Mouse (Mus musculus) frontal cortex, postnatal 14 days (tissue): ENCODE data around the gene Ankrd44.

Experiments used
- DNase-seq, 2 experiments: peaks; one replicate each; pipeline ENCODE4 v3.0.0; 2022; ENCODE audit warnings: low spot score in 2 of 2

Ankrd44 gene

GRCm38 (mm10) chr1:54707888-54708565, 218.2 kb downstream of the Ankrd44 start:
- no peak for DNase-seq

- no peak for DNase-seq
Observed at GRCm38 (mm10) chr1:54707036-54707887, 218.9 kb downstream of the Ankrd44 start.

- no peak for DNase-seq
Observed at GRCm38 (mm10) chr1:54706621-54707020, 219.6 kb downstream of the Ankrd44 start.

GRCm38 (mm10) chr1:54703466-54703865, 222.7 kb downstream of the Ankrd44 start:
- no peak for DNase-seq

- DNase-seq: no peak
Observed at GRCm38 (mm10) chr1:54702918-54703317, 223.3 kb downstream of the Ankrd44 start.

GRCm38 (mm10) chr1:54695396-54695795, 230.8 kb downstream of the Ankrd44 start:
- no peak for DNase-seq

- DNase-seq: no peak
Observed at GRCm38 (mm10) chr1:54691824-54692223, 234.4 kb downstream of the Ankrd44 start.

GRCm38 (mm10) chr1:54690291-54690965, 235.8 kb downstream of the Ankrd44 start:
- DNase-seq: no peak

- no peak for DNase-seq
Observed at GRCm38 (mm10) chr1:54688441-54688840, 237.7 kb downstream of the Ankrd44 start.

GRCm38 (mm10) chr1:54684316-54684715, 241.9 kb downstream of the Ankrd44 start:
- no peak for DNase-seq

GRCm38 (mm10) chr1:54679556-54679955, 246.6 kb downstream of the Ankrd44 start:
- DNase-seq: no peak

- no peak for DNase-seq
Observed at GRCm38 (mm10) chr1:54678037-54678436, 248.2 kb downstream of the Ankrd44 start.

GRCm38 (mm10) chr1:54675478-54675877, 250.7 kb downstream of the Ankrd44 start:
- DNase-seq: no peak

- DNase-seq: no peak
Observed at GRCm38 (mm10) chr1:54667991-54668390, 258.2 kb downstream of the Ankrd44 start.

GRCm38 (mm10) chr1:54665582-54666405, 260.4 kb downstream of the Ankrd44 start:
- DNase-seq: no peak

- no peak for DNase-seq
Observed at GRCm38 (mm10) chr1:54665095-54665494, 261.1 kb downstream of the Ankrd44 start.

- no peak for DNase-seq
Observed at GRCm38 (mm10) chr1:54660674-54661073, 265.5 kb downstream of the Ankrd44 start.

GRCm38 (mm10) chr1:54658558-54658957, 267.6 kb downstream of the Ankrd44 start:
- DNase-seq: no peak

GRCm38 (mm10) chr1:54648237-54648636, 277.9 kb downstream of the Ankrd44 start:
- no peak for DNase-seq

GRCm38 (mm10) chr1:54647335-54647745, 278.8 kb downstream of the Ankrd44 start:
- no peak for DNase-seq

GRCm38 (mm10) chr1:54640184-54640795, 285.9 kb downstream of the Ankrd44 start:
- DNase-seq: no peak
